Mouse (Mus musculus) intestine, embryonic 16.5 days (tissue): ENCODE results near the gene Btbd35f18. TPM values are rescaled to one million over a fixed set of nuclear protein-coding genes. Genes with fewer than 3 reads are reported as not detected.
"Not testable (repeated sequence)": the region's sequence is repeated elsewhere in the genome, so short reads cannot be mapped to it uniquely, and the experiment has no call there.

Source experiments
- ATAC-seq: fragments of 200-750 bp; cut with Nextera tagmentation; 2 replicates; pipeline ENCODE4 v1.8.0; 2017; ENCODE audit warnings: moderate TSS enrichment, moderate library complexity
- H3K27ac ChIP-seq: fragments of 300-500 bp; sonication (generic); 2 replicates; pipeline ENCODE4 v1.5.1; 2014; ENCODE audit warnings: mild to moderate bottlenecking, low read length
- H3K27me3 ChIP-seq: fragments of 300-500 bp; sonication (generic); replicated peaks from 2 replicates; pipeline ENCODE4 v1.6.1; 2014; ENCODE audit warnings: low read length, control low read depth, mixed read lengths; ENCODE audit not compliant: control insufficient read depth, insufficient read depth
- H3K36me3 ChIP-seq: fragments of 300-500 bp; sonication (generic); 2 replicates; pipeline ENCODE4 v1.6.1; 2014; ENCODE audit warnings: low read length, control low read depth; ENCODE audit not compliant: control insufficient read depth, insufficient read depth
- H3K4me1 ChIP-seq: fragments of 300-500 bp; sonication (generic); 2 replicates; pipeline ENCODE4 v1.6.1; 2014; ENCODE audit warnings: low read length, control low read depth, mixed read lengths; ENCODE audit not compliant: control insufficient read depth, insufficient read depth
- H3K4me2 ChIP-seq: fragments of 300-500 bp; sonication (generic); 2 replicates; pipeline ENCODE4 v1.6.1; 2014; ENCODE audit warnings: low read depth, low read length, control low read depth
- H3K4me3 ChIP-seq: fragments of 300-500 bp; sonication (generic); 2 replicates; pipeline ENCODE4 v1.5.1; 2014; ENCODE audit warnings: mild to moderate bottlenecking, low read length
- H3K9ac ChIP-seq: fragments of 300-500 bp; sonication (generic); 2 replicates; pipeline ENCODE4 v1.6.1; 2014; ENCODE audit warnings: low read depth, low read length
- H3K9me3 ChIP-seq: fragments of 300-500 bp; sonication (generic); 2 replicates; pipeline ENCODE4 v1.6.1; 2016; ENCODE audit warnings: low read length, control low read depth; ENCODE audit not compliant: control insufficient read depth
- WGBS: fragments of 180-500 bp; shearing (Covaris S2); extraction: QIAGEN DNeasy Blood & Tissue Kit; methylation state at CpG from one replicate; pipeline ENCODE4 v1.1.7; 2014; 5-methylcytosine and 5-hydroxymethylcytosine counted together
- polyA plus RNA-seq: library from polyadenylated mRNA; unstranded; fragments of >200 nt; fragmentation: Nextera tagmentation; extraction: Ambion mirVana; gene quantifications from 2 replicates; pipeline ENCODE4 v1.2.1, GENCODE M21; 2015

Gene Btbd35f18
- not detected in 2 replicates for polyA plus RNA-seq

DNA sequence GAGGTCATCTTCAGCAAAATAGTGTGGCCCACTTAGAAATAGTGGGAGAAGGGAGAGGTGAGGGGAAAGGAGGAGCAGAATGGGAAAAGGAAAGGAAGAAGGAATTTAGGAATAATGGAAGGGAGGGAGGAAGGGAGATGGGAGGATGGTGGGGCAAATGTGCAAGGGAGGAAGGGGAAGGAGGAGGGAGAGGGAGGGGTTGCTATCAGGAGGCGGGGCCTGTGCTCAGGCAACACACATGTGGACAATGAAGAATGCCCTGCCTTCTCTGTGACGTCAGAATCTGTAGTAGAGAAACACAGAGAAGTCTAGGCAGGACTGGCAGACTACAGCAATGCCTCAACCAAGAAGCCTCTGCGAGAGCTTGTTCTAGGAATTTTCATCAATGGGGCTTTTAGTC lies at the start of gene Btbd35f18:
Btbd35f18 (plus strand) TSS at position 301 of the 400 bp plus-strand sequence.
- H3K9ac ChIP-seq, H3K27me3 ChIP-seq, H3K9me3 ChIP-seq, ATAC-seq, H3K36me3 ChIP-seq, H3K4me1 ChIP-seq, H3K27ac ChIP-seq, H3K4me2 ChIP-seq, H3K4me3 ChIP-seq: not testable (repeated sequence)
- WGBS: no CpG with 5 or more reads among the region's 3 CpGs

Other genes starting within 250 kb of the Btbd35f18 start
- not detected in 2 replicates for gene Btbd35f10, start 52.7 kb downstream of the Btbd35f18 start, polyA plus RNA-seq